Mouse (Mus musculus) stomach, embryonic 14.5 days (tissue): ENCODE measurements at regions not wholly inside any gene's neighbourhood (a gene's known extent, or its start where the extent isn't known, plus 50 kb on each side); places are given as distances from the start of the nearest gene placed in this dataset.

ENCODE experiments used
- ATAC-seq: fragments of 200-750 bp; cut with Nextera tagmentation; 2 replicates; pipeline ENCODE4 v1.8.0; 2017; ENCODE audit warnings: low read depth, moderate TSS enrichment; ENCODE audit not compliant: insufficient number of reproducible peaks, insufficient read depth, low FRiP score
- H3K27ac ChIP-seq: fragments of 300-500 bp; sonication (generic); 2 replicates; pipeline ENCODE4 v1.5.1; 2014; ENCODE audit warnings: mild to moderate bottlenecking, low read length, moderate library complexity, mixed read lengths
- H3K27me3 ChIP-seq: fragments of 300-500 bp; sonication (generic); 2 replicates; pipeline ENCODE4 v1.6.1; 2014; ENCODE audit warnings: low read length, control low read depth, mixed read lengths; ENCODE audit not compliant: control insufficient read depth, insufficient read depth
- H3K36me3 ChIP-seq: fragments of 300-500 bp; sonication (generic); 2 replicates; pipeline ENCODE4 v1.6.1; 2014; ENCODE audit warnings: mild to moderate bottlenecking, control low read depth, low read length, moderate library complexity, mixed read lengths; ENCODE audit not compliant: control insufficient read depth, insufficient read depth
- H3K4me1 ChIP-seq: fragments of 300-500 bp; sonication (generic); 2 replicates; pipeline ENCODE4 v1.6.1; 2014; ENCODE audit warnings: low read length, control low read depth, mixed read lengths; ENCODE audit not compliant: control insufficient read depth, insufficient read depth
- H3K4me2 ChIP-seq: fragments of 300-500 bp; sonication (generic); replicated peaks from 2 replicates; pipeline ENCODE4 v1.6.1; 2014; ENCODE audit warnings: low read depth, low read length, control low read depth
- H3K4me3 ChIP-seq: fragments of 300-500 bp; sonication (generic); 2 replicates; pipeline ENCODE4 v1.5.1; 2014; ENCODE audit warnings: low read depth, low read length, control low read depth
- H3K9ac ChIP-seq: fragments of 300-500 bp; sonication (generic); replicated peaks from 2 replicates; pipeline ENCODE4 v1.6.1; 2014; ENCODE audit warnings: low read depth, mild to moderate bottlenecking, control low read depth, low read length, moderate library complexity, mixed read lengths
- H3K9me3 ChIP-seq: fragments of 300-500 bp; sonication (generic); 2 replicates; pipeline ENCODE4 v1.6.1; 2016; ENCODE audit warnings: low read depth, low read length, control low read depth; ENCODE audit not compliant: control insufficient read depth
- WGBS: fragments of 180-500 bp; shearing (Covaris S2); extraction: QIAGEN DNeasy Blood & Tissue Kit; methylation state at CpG from one replicate; pipeline ENCODE4 v1.1.7; 2014; 5-methylcytosine and 5-hydroxymethylcytosine counted together

GRCm38 (mm10) chr6:118314941-118315687 lies 104.2 kb downstream of the Bms1 start:
- Histone ChIP-seq H3K4me3 (no peak overlapping the region), H3K27ac (no peak overlapping the region), H3K27me3 (no peaks in the 10 kb centered on the region), H3K36me3 (no peaks in the 10 kb centered on the region), H3K9ac (no peak overlapping the region), H3K4me2 (no peak overlapping the region), H3K4me1 (no peaks in the 10 kb centered on the region), H3K9me3 (no peaks in the 10 kb centered on the region)
- WGBS = 36% methylated on average over 13 of the region's 13 CpGs
- peak; percentile 46; the same call in 1 of the 2 replicates for ATAC-seq

- no peak overlapping the region for H3K4me3 ChIP-seq
- H3K4me2 ChIP-seq = no peak overlapping the region
- ATAC-seq = no peak
- H3K36me3 ChIP-seq = no peaks in the 10 kb centered on the region
- H3K27ac ChIP-seq = no peak overlapping the region
- H3K27me3 ChIP-seq = no peaks in the 10 kb centered on the region
- no peaks in the 10 kb centered on the region for H3K9me3 ChIP-seq
- no peaks in the 10 kb centered on the region for H3K4me1 ChIP-seq
- no peak overlapping the region for H3K9ac ChIP-seq
- WGBS = 75% methylated on average over 9 of the region's 9 CpGs
Measured at GRCm38 (mm10) chr6:118311081-118311480, 108.2 kb downstream of the Bms1 start.

- Histone ChIP-seq H3K9ac (no peak overlapping the region), H3K27ac (no peak overlapping the region), H3K36me3 (no peaks in the 10 kb centered on the region), H3K4me3 (no peak overlapping the region), H3K9me3 (no peaks in the 10 kb centered on the region), H3K27me3 (no peaks in the 10 kb centered on the region), H3K4me2 (no peak overlapping the region), H3K4me1 (no peaks in the 10 kb centered on the region)
- no peak for ATAC-seq
- WGBS = 56% methylated on average over 2 of the region's 2 CpGs
Measured at GRCm38 (mm10) chr6:118309923-118310322, 109.4 kb downstream of the Bms1 start.

- no peak overlapping the region for H3K9ac ChIP-seq
- H3K27ac ChIP-seq = no peak overlapping the region
- H3K27me3 ChIP-seq = no peaks in the 10 kb centered on the region
- ATAC-seq = no peak
- H3K4me3 ChIP-seq = no peak overlapping the region
- 64% methylated on average over 3 of the region's 3 CpGs for WGBS
- no peaks in the 10 kb centered on the region for H3K36me3 ChIP-seq
- H3K4me2 ChIP-seq = no peak overlapping the region
- H3K4me1 ChIP-seq = no peaks in the 10 kb centered on the region
- H3K9me3 ChIP-seq = no peaks in the 10 kb centered on the region
Measured at GRCm38 (mm10) chr6:118308586-118308985, 110.7 kb downstream of the Bms1 start.

- no peak overlapping the region for H3K4me3 ChIP-seq
- no peak overlapping the region for H3K4me2 ChIP-seq
- H3K9me3 ChIP-seq = no peaks in the 10 kb centered on the region
- no peak overlapping the region for H3K27ac ChIP-seq
- no peak for ATAC-seq
- 28% methylated on average over 4 of the region's 4 CpGs for WGBS
- H3K9ac ChIP-seq = no peak overlapping the region
- no peaks in the 10 kb centered on the region for H3K36me3 ChIP-seq
- H3K27me3 ChIP-seq = no peaks in the 10 kb centered on the region
- no peaks in the 10 kb centered on the region for H3K4me1 ChIP-seq
Measured at GRCm38 (mm10) chr6:118307481-118307880, 110.0 kb upstream of the Ret start.

GRCm38 (mm10) chr6:118305209-118305608 lies 107.7 kb upstream of the Ret start:
- Histone ChIP-seq H3K4me2 (no peak overlapping the region), H3K27me3 (no peaks in the 10 kb centered on the region), H3K27ac (no peak overlapping the region), H3K9ac (no peak overlapping the region), H3K9me3 (no peaks in the 10 kb centered on the region), H3K4me1 (no peaks in the 10 kb centered on the region), H3K36me3 (no peaks in the 10 kb centered on the region), H3K4me3 (no peak overlapping the region)
- WGBS = 90% methylated on average over 3 of the region's 3 CpGs
- ATAC-seq = no peak

GRCm38 (mm10) chr6:118302783-118303350 lies 105.3 kb upstream of the Ret start:
- Histone ChIP-seq H3K9me3 (no peaks in the 10 kb centered on the region), H3K36me3 (no peaks in the 10 kb centered on the region), H3K4me3 (no peak overlapping the region), H3K27ac (no peak overlapping the region), H3K9ac (no peak overlapping the region), H3K27me3 (no peaks in the 10 kb centered on the region), H3K4me2 (no peak overlapping the region), H3K4me1 (no peaks in the 10 kb centered on the region)
- no peak for ATAC-seq
- 47% methylated on average over 7 of the region's 7 CpGs for WGBS

- H3K27me3 ChIP-seq = no peaks in the 10 kb centered on the region
- 54% methylated on average over 11 of the region's 11 CpGs for WGBS
- ATAC-seq = no peak
- H3K36me3 ChIP-seq = no peaks in the 10 kb centered on the region
- no peak overlapping the region for H3K27ac ChIP-seq
- H3K4me2 ChIP-seq = no peak overlapping the region
- no peak overlapping the region for H3K4me3 ChIP-seq
- H3K4me1 ChIP-seq = no peaks in the 10 kb centered on the region
- no peak overlapping the region for H3K9ac ChIP-seq
- H3K9me3 ChIP-seq = no peaks in the 10 kb centered on the region
Measured at GRCm38 (mm10) chr6:118301880-118302782, 104.6 kb upstream of the Ret start.
